Mouse (Mus musculus): ENCODE data around the gene Slc30a2.

Slc30a2 gene

GRCm38 (mm10) chr4:134400206-134400605 is 57.2 kb downstream of the Slc30a2 start:
- DNase-seq (ENCODE audit: low spot score) = no peak

- no peak for DNase-seq (ENCODE audit: low spot score)
Measured at GRCm38 (mm10) chr4:134401181-134401661, 58.2 kb downstream of the Slc30a2 start.

DNA sequence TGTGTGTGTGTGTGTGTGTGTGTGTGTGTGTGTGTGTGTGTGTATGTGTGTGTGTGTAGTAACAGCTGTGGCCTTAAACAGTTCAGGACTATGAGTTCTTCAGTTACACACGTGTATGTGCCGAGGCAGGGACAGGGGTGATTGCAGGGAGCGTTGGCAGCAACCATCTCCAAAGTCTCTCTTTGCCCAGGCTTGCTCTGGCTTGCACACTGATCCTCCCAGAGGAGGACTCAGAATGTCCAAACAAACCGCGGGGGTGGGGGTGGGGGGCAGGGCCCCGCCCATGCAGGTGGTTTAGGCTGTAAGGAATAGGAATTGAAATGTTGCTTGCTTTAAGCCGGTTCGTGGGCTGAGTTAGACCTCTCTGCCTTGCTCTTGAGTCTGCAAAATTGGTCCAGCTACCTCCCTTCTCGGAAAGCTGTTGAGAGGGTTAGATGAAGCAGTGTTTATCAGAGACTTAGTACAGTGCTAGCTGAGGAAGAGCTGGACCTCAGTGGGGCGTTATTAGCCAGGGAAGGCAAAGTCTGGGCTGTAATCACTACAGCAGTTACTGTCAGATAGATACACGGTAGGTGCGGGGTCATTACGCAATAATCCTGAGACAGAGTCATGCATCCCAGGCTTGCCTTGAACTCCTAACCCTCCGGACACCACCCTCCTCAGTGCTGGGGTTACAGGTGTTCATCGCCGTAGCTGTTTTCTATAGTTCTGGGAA is 59.0 kb downstream of the Slc30a2 start:
- DNase-seq (ENCODE audit: low spot score) = no peak

- no peak for DNase-seq (ENCODE audit: low spot score)
Measured at GRCm38 (mm10) chr4:134402571-134403262, 59.7 kb downstream of the Slc30a2 start.

DNA sequence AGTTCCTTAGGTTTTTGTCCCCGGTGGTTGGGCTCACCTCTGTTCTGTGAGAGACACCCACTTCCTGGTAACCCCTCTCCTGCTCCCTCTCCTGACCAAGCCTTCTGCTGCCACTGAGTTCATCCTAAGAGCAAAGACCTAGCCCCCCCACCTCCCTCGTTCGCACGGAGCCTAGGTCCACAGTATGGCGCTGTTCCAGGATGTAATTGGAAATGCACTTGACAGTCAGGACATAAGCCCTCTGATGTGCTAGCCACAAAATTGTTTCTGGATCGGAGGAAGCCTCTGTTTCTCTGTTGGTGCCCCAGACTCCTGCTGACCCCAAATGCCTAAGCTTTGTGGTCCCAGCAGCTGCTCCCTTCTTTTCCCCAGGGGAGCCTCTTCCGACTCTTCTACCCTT is 60.7 kb downstream of the Slc30a2 start:
- DNase-seq (ENCODE audit: low spot score) = no peak

Measured in urinary bladder, postnatal 10 days (tissue).